In genomic region chr16:88710757-88711156, GRCm38 (mm10) we compare ENCODE assay signal across 19 mouse cellular contexts. TPM values are rescaled to one million over a fixed set of nuclear protein-coding genes. Genes with fewer than 3 reads are reported as not detected.
DNase-seq lines count a peak whose midpoint lies in the region; ATAC-seq and TF ChIP-seq lines count a peak whose summit lies in the region.
"Had no signal": no experiment of that assay in that cellular context is flagged by ENCODE, and none has a peak within 500 bp of the region (broad histone marks: within the 10 kb centered on the region; RNA-seq: fewer than 3 reads in every experiment).

No protein-coding gene starts in this region.

- no peak for TF ChIP-seq POLR2A in lung, adult 2 months (IDR thresholded peaks at IDR 0.05; ENCODE audit: borderline replicate concordance, extremely low read depth, low read depth, low read length)

- H3K4me1 ChIP-seq in lung, adult 2 months (ENCODE audit: control insufficient read depth, insufficient read depth, low read length), result no peaks in the 10 kb centered on the region; the same call in 1 of the 2 replicates
- H3K4me1 ChIP-seq in stomach, embryonic 16.5 days (ENCODE audit: control insufficient read depth, insufficient read depth, low read length), result no peaks in the 10 kb centered on the region
- H3K4me1 ChIP-seq: hindbrain, embryonic 15.5 days; midbrain, embryonic 10.5 days had no signal

- H3K27me3 ChIP-seq in stomach, embryonic 16.5 days (ENCODE audit: control insufficient read depth, insufficient read depth, low read length), result no peaks in the 10 kb centered on the region
- H3K27me3 ChIP-seq: hindbrain, embryonic 15.5 days had no signal

- peak; percentile 55 for ATAC-seq in granulocyte monocyte progenitor cell, adult 5-6 weeks (replicated peaks; ENCODE audit: poor library complexity, severe bottlenecking)
- ATAC-seq in stomach, embryonic 16.5 days (ENCODE audit: insufficient read depth, low FRiP score), result peak; percentile 86; the same call in 1 of the 2 replicates
- ATAC-seq in frontal cortex, adult (ENCODE audit: low TSS enrichment), result no peak
- ATAC-seq: forebrain, embryonic 16.5 days had no signal

- no peak overlapping the region for H3K9ac ChIP-seq in stomach, embryonic 16.5 days (ENCODE audit: low read length)
- H3K9ac ChIP-seq: hindbrain, embryonic 15.5 days; lung, embryonic 14.5 days had no signal

- no peak for TF ChIP-seq CTCF in lung, adult 2 months (IDR thresholded peaks at IDR 0.05; ENCODE audit: insufficient read depth, low read length)

- peak; percentile 38 for DNase-seq in adrenal gland, postnatal 14 days
- DNase-seq in adrenal gland, postnatal 25 days, result no peak
- peak; percentile 6 for DNase-seq in lung, postnatal 10 days
- no peak for DNase-seq in lung, adult 2 months
- DNase-seq in left cerebral cortex, adult 11 months (ENCODE audit: low spot score), result no peak
- DNase-seq: cerebellum, adult 18-20 months; kidney, postnatal 4 days; right cerebral cortex, postnatal 14 days; thymus, postnatal 36 days had no signal

- no peak overlapping the region for H3K4me3 ChIP-seq in lung, adult 2 months (replicated peaks; ENCODE audit: extremely low read depth, low read depth, low read length)
- H3K4me3 ChIP-seq in stomach, embryonic 16.5 days (replicated peaks; ENCODE audit: low read length), result no peak overlapping the region
- H3K4me3 ChIP-seq: hindbrain, embryonic 15.5 days; midbrain, embryonic 10.5 days had no signal

- no peak overlapping the region for H3K4me2 ChIP-seq in stomach, embryonic 16.5 days (ENCODE audit: low read depth, low read length)
- H3K4me2 ChIP-seq: hindbrain, embryonic 15.5 days; lung, embryonic 14.5 days had no signal

- no peaks in the 10 kb centered on the region for H3K36me3 ChIP-seq in stomach, embryonic 16.5 days (ENCODE audit: control insufficient read depth, insufficient read depth, low read length)
- H3K36me3 ChIP-seq: hindbrain, embryonic 15.5 days; midbrain, embryonic 10.5 days had no signal

- WGBS in lung, adult 2 months, result 40% methylated on average over 4 of the region's 4 CpGs
- WGBS in stomach, embryonic 16.5 days, result 56% methylated on average over 4 of the region's 4 CpGs

- H3K9me3 ChIP-seq in stomach, embryonic 16.5 days (replicated peaks; ENCODE audit: control insufficient read depth, low read length), result no peaks in the 10 kb centered on the region
- H3K9me3 ChIP-seq: hindbrain, embryonic 15.5 days; midbrain, embryonic 10.5 days had no signal

- no peak overlapping the region for H3K27ac ChIP-seq in stomach, embryonic 16.5 days (ENCODE audit: low read length)
- H3K27ac ChIP-seq: hindbrain, embryonic 15.5 days; midbrain, embryonic 10.5 days had no signal

RNA-seq across cellular contexts. Expression of gene 2310061N02Rik, which starts 3.0 kb away (rescaled TPM):
- total RNA-seq in adrenal gland, postnatal 14 days (2021), result not detected in 2 replicates
- not detected in 2 replicates for total RNA-seq in adrenal gland, postnatal 25 days (2021)
- not detected in 2 replicates for polyA plus RNA-seq in lung, adult 2 months (2012; rRNA removed)
- not detected in 2 replicates for total RNA-seq in granulocyte monocyte progenitor cell, adult 5-6 weeks (2014; fragmentation: Nextera tagmentation)
- total RNA-seq in granulocyte monocyte progenitor cell, adult 5-6 weeks (2017), result not detected in 2 replicates
- polyA plus RNA-seq in stomach, embryonic 16.5 days (2015; fragmentation: Nextera tagmentation; extraction: Ambion mirVana), result not detected in 2 replicates
- total RNA-seq: gastrocnemius, postnatal 4 days; left cerebral cortex, postnatal 14 days had no signal
- polyA plus RNA-seq: forebrain, embryonic 16.5 days; heart, embryonic 14.5 days; hindbrain, embryonic 15.5 days; lung, embryonic 14.5 days; midbrain, embryonic 10.5 days had no signal

RNA-seq across cellular contexts. Expression of gene Krtap13-1, which starts 17.9 kb away (rescaled TPM):
- total RNA-seq in adrenal gland, postnatal 14 days (2021), result not detected in 2 replicates
- not detected in 2 replicates for total RNA-seq in adrenal gland, postnatal 25 days (2021)
- polyA plus RNA-seq in lung, adult 2 months (2012; rRNA removed), result not detected in 2 replicates
- not detected in 2 replicates for total RNA-seq in granulocyte monocyte progenitor cell, adult 5-6 weeks (2014; fragmentation: Nextera tagmentation)
- not detected in 2 replicates for total RNA-seq in granulocyte monocyte progenitor cell, adult 5-6 weeks (2017)
- not detected in 2 replicates for polyA plus RNA-seq in stomach, embryonic 16.5 days (2015; fragmentation: Nextera tagmentation; extraction: Ambion mirVana)
- total RNA-seq: gastrocnemius, postnatal 4 days; left cerebral cortex, postnatal 14 days had no signal
- polyA plus RNA-seq: forebrain, embryonic 16.5 days; heart, embryonic 14.5 days; hindbrain, embryonic 15.5 days; lung, embryonic 14.5 days; midbrain, embryonic 10.5 days had no signal

RNA-seq across cellular contexts. Expression of gene Krtap27-1, which starts 39.3 kb away (rescaled TPM):
- not detected in 2 replicates for total RNA-seq in adrenal gland, postnatal 14 days (2021)
- not detected in 2 replicates for total RNA-seq in adrenal gland, postnatal 25 days (2021)
- polyA plus RNA-seq in lung, adult 2 months (2012; rRNA removed), result not detected in 2 replicates
- not detected in 2 replicates for total RNA-seq in granulocyte monocyte progenitor cell, adult 5-6 weeks (2014; fragmentation: Nextera tagmentation)
- not detected in 2 replicates for total RNA-seq in granulocyte monocyte progenitor cell, adult 5-6 weeks (2017)
- polyA plus RNA-seq in stomach, embryonic 16.5 days (2015; fragmentation: Nextera tagmentation; extraction: Ambion mirVana), result not detected in 2 replicates
- total RNA-seq: gastrocnemius, postnatal 4 days; left cerebral cortex, postnatal 14 days had no signal
- polyA plus RNA-seq: forebrain, embryonic 16.5 days; heart, embryonic 14.5 days; hindbrain, embryonic 15.5 days; lung, embryonic 14.5 days; midbrain, embryonic 10.5 days had no signal

RNA-seq across cellular contexts. Expression of gene Krtap13, which starts 40.7 kb away (rescaled TPM):
- total RNA-seq in adrenal gland, postnatal 14 days (2021), result not detected in 2 replicates
- total RNA-seq in adrenal gland, postnatal 25 days (2021), result not detected in 2 replicates
- polyA plus RNA-seq in lung, adult 2 months (2012; rRNA removed), result not detected in 2 replicates
- not detected in 2 replicates for total RNA-seq in granulocyte monocyte progenitor cell, adult 5-6 weeks (2014; fragmentation: Nextera tagmentation)
- not detected in 2 replicates for total RNA-seq in granulocyte monocyte progenitor cell, adult 5-6 weeks (2017)
- polyA plus RNA-seq in stomach, embryonic 16.5 days (2015; fragmentation: Nextera tagmentation; extraction: Ambion mirVana), result not detected in 2 replicates
- total RNA-seq: gastrocnemius, postnatal 4 days; left cerebral cortex, postnatal 14 days had no signal
- polyA plus RNA-seq: forebrain, embryonic 16.5 days; heart, embryonic 14.5 days; hindbrain, embryonic 15.5 days; lung, embryonic 14.5 days; midbrain, embryonic 10.5 days had no signal

RNA-seq across cellular contexts. Expression of gene 2310034C09Rik, which starts 47.9 kb away (rescaled TPM):
- not detected in 2 replicates for total RNA-seq in adrenal gland, postnatal 14 days (2021)
- total RNA-seq in adrenal gland, postnatal 25 days (2021), result not detected in 2 replicates
- not detected in 2 replicates for polyA plus RNA-seq in lung, adult 2 months (2012; rRNA removed)
- total RNA-seq in granulocyte monocyte progenitor cell, adult 5-6 weeks (2014; fragmentation: Nextera tagmentation), result not detected in 2 replicates
- total RNA-seq in granulocyte monocyte progenitor cell, adult 5-6 weeks (2017), result not detected in 2 replicates
- polyA plus RNA-seq in stomach, embryonic 16.5 days (2015; fragmentation: Nextera tagmentation; extraction: Ambion mirVana), result not detected in 2 replicates
- total RNA-seq: gastrocnemius, postnatal 4 days; left cerebral cortex, postnatal 14 days had no signal
- polyA plus RNA-seq: forebrain, embryonic 16.5 days; heart, embryonic 14.5 days; hindbrain, embryonic 15.5 days; lung, embryonic 14.5 days; midbrain, embryonic 10.5 days had no signal

Comparison
In these comparisons a context has a peak if more than half of its experiments do, and no peak if none do; other contexts are left out.
1. DNase-seq: peak in adrenal gland, postnatal 14 days (single experiment) and lung, postnatal 10 days (single experiment); none in adrenal gland, postnatal 25 days (single experiment), lung, adult 2 months (single experiment) and left cerebral cortex, adult 11 months (single experiment).